In genomic region chr2:102071022-102071717, GRCm38 (mm10) we compare ENCODE assay signal across 14 mouse cellular contexts.
DNase-seq lines count a peak whose midpoint lies in the region; ATAC-seq and TF ChIP-seq lines count a peak whose summit lies in the region.
"Had no signal": no experiment of that assay in that cellular context is flagged by ENCODE, and none has a peak within 500 bp of the region (broad histone marks: within the 10 kb centered on the region; RNA-seq: fewer than 3 reads in every experiment).

No protein-coding gene starts in this region.

- no peak overlapping the region for H3K4me2 ChIP-seq in hindbrain, embryonic 14.5 days (replicated peaks)
- H3K4me2 ChIP-seq in hindbrain, embryonic 11.5 days (replicated peaks; ENCODE audit: low read depth, low read length) = no peak overlapping the region
- H3K4me2 ChIP-seq: embryonic facial prominence, embryonic 13.5 days; limb, embryonic 12.5 days had no signal

- H3K36me3 ChIP-seq in hindbrain, embryonic 14.5 days (replicated peaks; ENCODE audit: control insufficient read depth, insufficient read depth) = no peaks in the 10 kb centered on the region; the same call in 1 of the 2 replicates
- H3K36me3 ChIP-seq in hindbrain, embryonic 11.5 days (ENCODE audit: control insufficient read depth, insufficient read depth, low read length) = no peaks in the 10 kb centered on the region
- no peaks in the 10 kb centered on the region for H3K36me3 ChIP-seq in thymus, adult 2 months (ENCODE audit: control insufficient read depth, insufficient read depth, low read length)

- no peaks in the 10 kb centered on the region for H3K9me3 ChIP-seq in hindbrain, embryonic 14.5 days (ENCODE audit: control insufficient read depth, low read length)
- H3K9me3 ChIP-seq in hindbrain, embryonic 11.5 days (ENCODE audit: control insufficient read depth, low read length) = no peaks in the 10 kb centered on the region
- H3K9me3 ChIP-seq: embryonic facial prominence, embryonic 13.5 days; hindbrain, embryonic 10.5 days; limb, embryonic 12.5 days had no signal

- TF ChIP-seq POLR2A in thymus, adult 2 months (IDR thresholded peaks at IDR 0.05; ENCODE audit: control insufficient read depth, extremely low read depth, insufficient read depth, low read length, poor library complexity) = no peak

- 67% methylated on average over 10 of the region's 10 CpGs for WGBS in hindbrain, embryonic 14.5 days
- 92% methylated on average over 10 of the region's 10 CpGs for WGBS in hindbrain, embryonic 11.5 days
- 97% methylated on average over 10 of the region's 10 CpGs for WGBS in thymus, adult 2 months

- no peaks in the 10 kb centered on the region for H3K27me3 ChIP-seq in hindbrain, embryonic 14.5 days (ENCODE audit: control insufficient read depth, insufficient read depth, low read length)
- no peaks in the 10 kb centered on the region for H3K27me3 ChIP-seq in hindbrain, embryonic 11.5 days (ENCODE audit: control insufficient read depth, insufficient read depth, low read length)
- no peaks in the 10 kb centered on the region for H3K27me3 ChIP-seq in thymus, adult 2 months (ENCODE audit: control insufficient read depth, insufficient read depth, low read length)
- H3K27me3 ChIP-seq: embryonic facial prominence, embryonic 13.5 days; limb, embryonic 12.5 days had no signal

- TF ChIP-seq CTCF in thymus, adult 2 months (IDR thresholded peaks at IDR 0.05; ENCODE audit: borderline replicate concordance, control insufficient read depth, extremely low read depth, insufficient read depth, low read length, poor library complexity) = no peak

- DNase-seq in hindbrain, embryonic 14.5 days (ENCODE audit: low spot score) = peak; percentile 54
- no peak for DNase-seq in hindbrain, embryonic 11.5 days (ENCODE audit: low spot score)
- no peak for DNase-seq in thymus, adult 2 months
- DNase-seq in thymus, adult 18-20 months = no peak
- DNase-seq in cerebellum, postnatal 10 days = peak; percentile 85 to 88
- DNase-seq in right cerebral cortex, postnatal 4 days = peak; percentile 60
- DNase-seq in Muller cell, postnatal 12 days (ENCODE audit: inconsistent ontology term) = no peak
- DNase-seq: gastrocnemius, postnatal 36 days; spleen, adult 18-20 months; thymus, postnatal 36 days had no signal

- 0 out of 2 replicates have a peak, but pooled peaks cover 5% of the 10 kb centered on the region for H3K4me1 ChIP-seq in hindbrain, embryonic 14.5 days (replicated peaks; ENCODE audit: control insufficient read depth, insufficient read depth, low read length)
- no peaks in the 10 kb centered on the region for H3K4me1 ChIP-seq in hindbrain, embryonic 11.5 days (replicated peaks; ENCODE audit: control insufficient read depth, insufficient read depth, low read length)
- peaks cover 50% of the 10 kb centered on the region for H3K4me1 ChIP-seq in thymus, adult 2 months (replicated peaks; ENCODE audit: control insufficient read depth, insufficient read depth, low read length)
- H3K4me1 ChIP-seq: hindbrain, embryonic 10.5 days; limb, embryonic 12.5 days had no signal

- no peak overlapping the region for H3K27ac ChIP-seq in hindbrain, embryonic 14.5 days
- no peak overlapping the region for H3K27ac ChIP-seq in hindbrain, embryonic 11.5 days (ENCODE audit: low read depth, low read length)
- peak overlapping the region; percentile 92; the same call in 1 of the 2 replicates for H3K27ac ChIP-seq in thymus, adult 2 months (ENCODE audit: control insufficient read depth, insufficient read depth, low read length)
- H3K27ac ChIP-seq: embryonic facial prominence, embryonic 13.5 days; hindbrain, embryonic 10.5 days; limb, embryonic 12.5 days had no signal

- no peak overlapping the region for H3K9ac ChIP-seq in hindbrain, embryonic 14.5 days
- no peak overlapping the region for H3K9ac ChIP-seq in hindbrain, embryonic 11.5 days (ENCODE audit: low read depth, low read length)
- H3K9ac ChIP-seq: embryonic facial prominence, embryonic 13.5 days; limb, embryonic 12.5 days had no signal

- peak; percentile 37; the same call in 1 of the 2 replicates for ATAC-seq in hindbrain, embryonic 14.5 days (ENCODE audit: low FRiP score)
- no peak for ATAC-seq in hindbrain, embryonic 11.5 days (ENCODE audit: low FRiP score)
- ATAC-seq in megakaryocyte, adult 5-6 weeks (ENCODE audit: poor library complexity, severe bottlenecking) = no peak

- no peak overlapping the region for H3K4me3 ChIP-seq in hindbrain, embryonic 14.5 days (replicated peaks; ENCODE audit: low read length)
- no peak overlapping the region for H3K4me3 ChIP-seq in hindbrain, embryonic 11.5 days (ENCODE audit: low read depth, low read length)
- no peak overlapping the region for H3K4me3 ChIP-seq in thymus, adult 2 months (ENCODE audit: control insufficient read depth, insufficient read depth, low read length)
- H3K4me3 ChIP-seq: embryonic facial prominence, embryonic 13.5 days; hindbrain, embryonic 10.5 days; limb, embryonic 12.5 days had no signal

Comparison
In these comparisons a context has a peak if more than half of its experiments do, and no peak if none do; other contexts are left out.
1. DNase-seq: peak in hindbrain, embryonic 14.5 days (single experiment), cerebellum, postnatal 10 days (2 of 2) and right cerebral cortex, postnatal 4 days (single experiment); none in hindbrain, embryonic 11.5 days (single experiment), thymus, adult 2 months (single experiment), thymus, adult 18-20 months (0 of 2) and Muller cell, postnatal 12 days (single experiment).